Mouse (Mus musculus): ENCODE data around the gene Lyl1.
A peak's percentile ranks its signal among the peaks of the same experiment; 100 is the strongest.

Lyl1 gene

GRCm38 (mm10) chr8:84742171-84743053 is 41.2 kb downstream of the Lyl1 start:
- DNase-seq (ENCODE audit: low read depth) = no peak

GRCm38 (mm10) chr8:84743054-84743415 is 41.8 kb downstream of the Lyl1 start:
- DNase-seq (ENCODE audit: low read depth) = no peak

- DNase-seq (ENCODE audit: low read depth) = peak; percentile 79
Measured at GRCm38 (mm10) chr8:84743517-84744420, 42.5 kb downstream of the Lyl1 start.

- peak; percentile 29 for DNase-seq (ENCODE audit: low read depth)
Measured at GRCm38 (mm10) chr8:84745032-84745925, 44.0 kb downstream of the Lyl1 start.

GRCm38 (mm10) chr8:84749519-84749918 is 48.3 kb downstream of the Lyl1 start:
- DNase-seq (ENCODE audit: low read depth) = no peak

- DNase-seq (ENCODE audit: low read depth) = no peak
Measured at GRCm38 (mm10) chr8:84752734-84753582, 51.7 kb downstream of the Lyl1 start.
